Mouse (Mus musculus): ENCODE results near the gene Ripk1.

DNA sequence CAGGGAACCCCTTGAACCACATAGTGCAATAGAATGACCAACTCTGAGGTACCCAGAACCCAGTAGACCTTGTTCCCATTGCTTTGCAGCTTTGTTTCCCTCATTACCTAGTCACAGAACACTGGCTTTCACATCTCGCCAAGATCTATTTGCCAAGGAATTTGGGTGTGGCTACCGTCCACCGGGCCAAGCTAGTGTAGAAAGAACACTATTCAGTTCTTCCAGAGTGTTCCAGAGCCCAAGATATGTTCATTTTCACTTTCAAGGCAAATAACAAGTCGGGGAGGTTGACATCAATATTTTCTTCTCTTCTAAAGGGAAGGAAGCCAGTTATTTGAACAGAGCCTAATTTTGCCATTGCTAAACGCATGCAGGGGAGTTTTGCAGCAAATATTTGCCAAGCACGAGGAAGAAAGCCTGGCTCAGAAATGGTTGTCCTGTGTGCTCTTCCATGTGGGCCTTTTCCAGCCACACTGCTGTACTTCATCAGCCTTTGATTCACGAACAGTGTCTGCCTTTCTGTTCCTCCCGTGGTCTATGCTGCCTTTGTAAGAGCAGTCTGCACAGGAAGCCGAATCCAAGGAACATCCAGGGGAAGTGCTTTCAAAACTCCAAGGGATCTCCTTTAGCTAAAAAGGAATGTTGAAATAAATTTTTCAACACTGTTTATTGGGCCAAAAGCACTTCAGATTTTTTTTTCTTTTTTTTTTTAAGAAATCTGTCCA, 82.0 kb downstream of the Ripk1 start:
- no peak for TF ChIP-seq CTCF (IDR thresholded peaks at IDR 0.05; ENCODE audit: low read depth)
- TF ChIP-seq EP300 (IDR thresholded peaks at IDR 0.05; ENCODE audit: low read depth): no peak

Data from liver, embryonic 14.5 days (tissue).